Mouse (Mus musculus): Measurements from ENCODE around the gene Dnah14.
A peak's percentile ranks its signal among the peaks of the same experiment; 100 is the strongest.

Dnah14 gene

GRCm38 (mm10) chr1:181599376-181599775, 23.0 kb downstream of the Dnah14 start:
- DNase-seq (ENCODE audit: low spot score): no peak

GRCm38 (mm10) chr1:181611118-181611517, 34.8 kb downstream of the Dnah14 start:
- no peak for DNase-seq (ENCODE audit: low spot score)

GRCm38 (mm10) chr1:181615866-181616491, 39.6 kb downstream of the Dnah14 start:
- peak; percentile 43 for DNase-seq (ENCODE audit: low spot score)

GRCm38 (mm10) chr1:181617332-181617731, 41.0 kb downstream of the Dnah14 start:
- DNase-seq (ENCODE audit: low spot score): peak; percentile 30

- DNase-seq (ENCODE audit: low spot score): no peak
Measured at GRCm38 (mm10) chr1:181623149-181623680, 46.9 kb downstream of the Dnah14 start.

GRCm38 (mm10) chr1:181624876-181625275, 48.5 kb downstream of the Dnah14 start:
- no peak for DNase-seq (ENCODE audit: low spot score)

GRCm38 (mm10) chr1:181628276-181628675, 51.9 kb downstream of the Dnah14 start:
- DNase-seq (ENCODE audit: low spot score): no peak

GRCm38 (mm10) chr1:181631371-181631770, 55.0 kb downstream of the Dnah14 start:
- DNase-seq (ENCODE audit: low spot score): no peak

GRCm38 (mm10) chr1:181637997-181638713, 61.8 kb downstream of the Dnah14 start:
- DNase-seq (ENCODE audit: low spot score): no peak

GRCm38 (mm10) chr1:181640383-181640782, 64.0 kb downstream of the Dnah14 start:
- no peak for DNase-seq (ENCODE audit: low spot score)

- no peak for DNase-seq (ENCODE audit: low spot score)
Measured at GRCm38 (mm10) chr1:181647467-181647866, 71.1 kb downstream of the Dnah14 start.

GRCm38 (mm10) chr1:181653481-181653880, 77.1 kb downstream of the Dnah14 start:
- no peak for DNase-seq (ENCODE audit: low spot score)

GRCm38 (mm10) chr1:181656421-181656820, 80.1 kb downstream of the Dnah14 start:
- no peak for DNase-seq (ENCODE audit: low spot score)

GRCm38 (mm10) chr1:181666801-181667200, 90.4 kb downstream of the Dnah14 start:
- no peak for DNase-seq (ENCODE audit: low spot score)

GRCm38 (mm10) chr1:181694729-181695498, 118.6 kb downstream of the Dnah14 start:
- DNase-seq (ENCODE audit: low spot score): no peak

GRCm38 (mm10) chr1:181728707-181729106, 152.3 kb downstream of the Dnah14 start:
- DNase-seq (ENCODE audit: low spot score): no peak

- no peak for DNase-seq (ENCODE audit: low spot score)
Measured at GRCm38 (mm10) chr1:181733517-181733916, 157.2 kb downstream of the Dnah14 start.

- no peak for DNase-seq (ENCODE audit: low spot score)
Measured at GRCm38 (mm10) chr1:181740259-181740658, 163.9 kb downstream of the Dnah14 start.

GRCm38 (mm10) chr1:181742251-181742885, 166.0 kb downstream of the Dnah14 start:
- DNase-seq (ENCODE audit: low spot score): no peak

GRCm38 (mm10) chr1:181769392-181769791, 193.0 kb downstream of the Dnah14 start:
- peak; percentile 2 for DNase-seq (ENCODE audit: low spot score)

- DNase-seq (ENCODE audit: low spot score): no peak
Measured at GRCm38 (mm10) chr1:181771871-181772270, 195.5 kb downstream of the Dnah14 start.

- peak; percentile 5 for DNase-seq (ENCODE audit: low spot score)
Measured at GRCm38 (mm10) chr1:181776541-181776940, 200.2 kb downstream of the Dnah14 start.

Measured in c-Kit-positive CD71-positive TER-119-positive erythroid progenitor cells, embryonic 14.5 days (primary cell).